Mouse (Mus musculus): Measurements from ENCODE around the gene Fam32a. TPM values are rescaled to one million over a fixed set of nuclear protein-coding genes. Genes with fewer than 3 reads are reported as not detected.

Fam32a gene
- polyA plus RNA-seq, 1 experiment from 2014 or later = 115 TPM

- H3K9me3 ChIP-seq = no peaks in the 10 kb centered on the region
- H3K4me1 ChIP-seq = no peaks in the 10 kb centered on the region
- no peak overlapping the region for H3K9ac ChIP-seq
- H3K27ac ChIP-seq = no peak overlapping the region
- WGBS = 53% methylated on average over 7 of the region's 7 CpGs
- peak; percentile 40 for ATAC-seq (replicated peaks)
- no peak overlapping the region for H3K4me2 ChIP-seq
- H3K27me3 ChIP-seq (replicated peaks) = no peaks in the 10 kb centered on the region
- no peak overlapping the region for H3K4me3 ChIP-seq
- H3K36me3 ChIP-seq (replicated peaks) = peaks cover 16% of the 10 kb centered on the region
Observed at GRCm38 (mm10) chr8:72257171-72257901, 37.8 kb downstream of the Fam32a start.

- Histone ChIP-seq H3K4me1 (no peaks in the 10 kb centered on the region), H3K27ac (no peak overlapping the region), H3K9ac (no peak overlapping the region), H3K9me3 (no peaks in the 10 kb centered on the region), H3K4me3 (no peak overlapping the region), H3K36me3 (replicated peaks) (peaks cover 11% of the 10 kb centered on the region), H3K4me2 (no peak overlapping the region), H3K27me3 (replicated peaks) (no peaks in the 10 kb centered on the region)
- peak; percentile 10; the same call in 1 of the 2 replicates for ATAC-seq (replicated peaks)
- 97% methylated on average over 1 of the region's 1 CpGs for WGBS
Observed at GRCm38 (mm10) chr8:72257902-72258238, 38.3 kb downstream of the Fam32a start.

GRCm38 (mm10) chr8:72259862-72260261 lies 40.3 kb downstream of the Fam32a start:
- H3K4me3 ChIP-seq = no peak overlapping the region
- H3K4me2 ChIP-seq = no peak overlapping the region
- no peak overlapping the region for H3K27ac ChIP-seq
- H3K9me3 ChIP-seq = no peaks in the 10 kb centered on the region
- H3K9ac ChIP-seq = no peak overlapping the region
- H3K4me1 ChIP-seq = no peaks in the 10 kb centered on the region
- peaks cover 3% of the 10 kb centered on the region; the same call in 1 of the 2 replicates for H3K36me3 ChIP-seq (replicated peaks)
- WGBS = 74% methylated on average over 2 of the region's 2 CpGs
- no peak for ATAC-seq (replicated peaks)
- H3K27me3 ChIP-seq (replicated peaks) = no peaks in the 10 kb centered on the region

- ATAC-seq (replicated peaks) = 0 out of 2 replicates have a peak, but pooled peaks have one; percentile 2
- no peaks in the 10 kb centered on the region for H3K9me3 ChIP-seq
Observed at GRCm38 (mm10) chr8:72260585-72260984, 41.1 kb downstream of the Fam32a start.

GRCm38 (mm10) chr8:72261019-72261418 lies 41.5 kb downstream of the Fam32a start:
- no peak overlapping the region for H3K4me2 ChIP-seq
- H3K27me3 ChIP-seq (replicated peaks) = no peaks in the 10 kb centered on the region
- no peak overlapping the region for H3K27ac ChIP-seq
- H3K4me1 ChIP-seq = no peaks in the 10 kb centered on the region
- no peak overlapping the region for H3K4me3 ChIP-seq
- H3K9me3 ChIP-seq = no peaks in the 10 kb centered on the region
- no peak overlapping the region for H3K9ac ChIP-seq
- 0 out of 2 replicates have a peak, but pooled peaks cover 3% of the 10 kb centered on the region for H3K36me3 ChIP-seq (replicated peaks)
- ATAC-seq (replicated peaks) = peak; percentile 57
- 30% methylated on average over 2 of the region's 2 CpGs for WGBS

More at GRCm38 (mm10) chr8:72260585-72260984, 41.1 kb downstream of the Fam32a start:
- no peak overlapping the region for H3K4me2 ChIP-seq
- H3K27me3 ChIP-seq (replicated peaks) = no peaks in the 10 kb centered on the region
- 61% methylated on average over 4 of the region's 4 CpGs for WGBS
- H3K4me1 ChIP-seq = no peaks in the 10 kb centered on the region
- H3K36me3 ChIP-seq (replicated peaks) = 0 out of 2 replicates have a peak, but pooled peaks cover 3% of the 10 kb centered on the region
- H3K4me3 ChIP-seq = no peak overlapping the region
- no peak overlapping the region for H3K27ac ChIP-seq
- H3K9ac ChIP-seq = no peak overlapping the region

- ATAC-seq (replicated peaks) = no peak
- H3K27ac ChIP-seq = no peak overlapping the region
- 0 out of 2 replicates have a peak, but pooled peaks cover 3% of the 10 kb centered on the region for H3K36me3 ChIP-seq (replicated peaks)
- H3K27me3 ChIP-seq (replicated peaks) = no peaks in the 10 kb centered on the region
- H3K4me3 ChIP-seq = no peak overlapping the region
- H3K4me2 ChIP-seq = no peak overlapping the region
- H3K9ac ChIP-seq = no peak overlapping the region
- no peaks in the 10 kb centered on the region for H3K9me3 ChIP-seq
- no peaks in the 10 kb centered on the region for H3K4me1 ChIP-seq
Observed at GRCm38 (mm10) chr8:72261431-72261830, 41.9 kb downstream of the Fam32a start.

GRCm38 (mm10) chr8:72261872-72262271 lies 42.3 kb downstream of the Fam32a start:
- Histone ChIP-seq H3K27ac (no peak overlapping the region), H3K36me3 (replicated peaks) (0 out of 2 replicates have a peak, but pooled peaks cover under 1% of the 10 kb centered on the region), H3K4me2 (no peak overlapping the region), H3K4me1 (no peaks in the 10 kb centered on the region), H3K27me3 (replicated peaks) (no peaks in the 10 kb centered on the region), H3K4me3 (no peak overlapping the region), H3K9ac (no peak overlapping the region), H3K9me3 (no peaks in the 10 kb centered on the region)
- WGBS = 49% methylated on average over 5 of the region's 5 CpGs
- no peak for ATAC-seq (replicated peaks)

GRCm38 (mm10) chr8:72262756-72263155 lies 43.2 kb downstream of the Fam32a start:
- H3K4me3 ChIP-seq = no peak overlapping the region
- H3K27me3 ChIP-seq (replicated peaks) = no peaks in the 10 kb centered on the region
- H3K9ac ChIP-seq = no peak overlapping the region
- 95% methylated on average over 2 of the region's 2 CpGs for WGBS
- no peaks in the 10 kb centered on the region for H3K9me3 ChIP-seq
- no peak overlapping the region for H3K27ac ChIP-seq
- H3K4me2 ChIP-seq = no peak overlapping the region
- H3K4me1 ChIP-seq = no peaks in the 10 kb centered on the region
- ATAC-seq (replicated peaks) = no peak
- no peaks in the 10 kb centered on the region for H3K36me3 ChIP-seq (replicated peaks)

- Histone ChIP-seq H3K36me3 (replicated peaks) (no peaks in the 10 kb centered on the region), H3K4me1 (no peaks in the 10 kb centered on the region), H3K27ac (no peak overlapping the region), H3K4me2 (no peak overlapping the region), H3K9me3 (no peaks in the 10 kb centered on the region), H3K27me3 (replicated peaks) (no peaks in the 10 kb centered on the region), H3K9ac (no peak overlapping the region), H3K4me3 (no peak overlapping the region)
- 77% methylated on average over 7 of the region's 7 CpGs for WGBS
- ATAC-seq (replicated peaks) = no peak
Observed at GRCm38 (mm10) chr8:72263451-72263850, 43.9 kb downstream of the Fam32a start.

- 54% methylated on average over 4 of the region's 7 CpGs for WGBS
Observed at GRCm38 (mm10) chr8:72265342-72265741, 45.8 kb downstream of the Fam32a start.

GRCm38 (mm10) chr8:72266671-72267070 lies 47.1 kb downstream of the Fam32a start:
- H3K27ac ChIP-seq = no peak overlapping the region
- no peaks in the 10 kb centered on the region for H3K27me3 ChIP-seq (replicated peaks)
- H3K4me3 ChIP-seq = no peak overlapping the region
- H3K36me3 ChIP-seq (replicated peaks) = no peaks in the 10 kb centered on the region
- no peak for ATAC-seq (replicated peaks)
- no peak overlapping the region for H3K9ac ChIP-seq
- H3K4me2 ChIP-seq = no peak overlapping the region
- H3K9me3 ChIP-seq = no peaks in the 10 kb centered on the region
- no peaks in the 10 kb centered on the region for H3K4me1 ChIP-seq

More at GRCm38 (mm10) chr8:72265342-72265741, 45.8 kb downstream of the Fam32a start:
- Histone ChIP-seq H3K36me3 (replicated peaks) (no peaks in the 10 kb centered on the region), H3K4me1 (no peaks in the 10 kb centered on the region), H3K4me2 (no peak overlapping the region), H3K27ac (no peak overlapping the region), H3K4me3 (no peak overlapping the region), H3K9me3 (no peaks in the 10 kb centered on the region), H3K27me3 (replicated peaks) (no peaks in the 10 kb centered on the region), H3K9ac (no peak overlapping the region)
- no peak for ATAC-seq (replicated peaks)

GRCm38 (mm10) chr8:72267106-72267505 lies 47.6 kb downstream of the Fam32a start:
- H3K36me3 ChIP-seq (replicated peaks) = no peaks in the 10 kb centered on the region
- no peaks in the 10 kb centered on the region for H3K4me1 ChIP-seq
- H3K27ac ChIP-seq = no peak overlapping the region
- 99% methylated on average over 8 of the region's 8 CpGs for WGBS
- no peak overlapping the region for H3K4me2 ChIP-seq
- H3K4me3 ChIP-seq = no peak overlapping the region
- no peaks in the 10 kb centered on the region for H3K27me3 ChIP-seq (replicated peaks)
- no peak for ATAC-seq (replicated peaks)
- no peak overlapping the region for H3K9ac ChIP-seq
- H3K9me3 ChIP-seq = no peaks in the 10 kb centered on the region

- Histone ChIP-seq H3K27ac (no peak overlapping the region), H3K4me2 (no peak overlapping the region), H3K9me3 (no peaks in the 10 kb centered on the region), H3K36me3 (replicated peaks) (no peaks in the 10 kb centered on the region), H3K4me3 (no peak overlapping the region), H3K9ac (no peak overlapping the region), H3K4me1 (no peaks in the 10 kb centered on the region), H3K27me3 (replicated peaks) (no peaks in the 10 kb centered on the region)
- no peak for ATAC-seq (replicated peaks)
- 90% methylated on average over 15 of the region's 15 CpGs for WGBS
Observed at GRCm38 (mm10) chr8:72268356-72268755, 48.8 kb downstream of the Fam32a start.
